Comparison of ENCODE assay signal across 8 mouse cellular contexts in genomic region chr9:63941747-63942607, GRCm38 (mm10).
DNase-seq lines count a peak whose midpoint lies in the region; ATAC-seq and TF ChIP-seq lines count a peak whose summit lies in the region.

No protein-coding gene starts in this region.

- no peak for TF ChIP-seq CTCF in lung, embryonic 14.5 days (IDR thresholded peaks at IDR 0.05; ENCODE audit: low read depth)
- TF ChIP-seq CTCF in cerebellum, adult 2 months (IDR thresholded peaks at IDR 0.05; ENCODE audit: borderline replicate concordance, insufficient read depth, low read depth, low read length): no peak

- no peak overlapping the region for H3K4me2 ChIP-seq in heart, embryonic 16.5 days (ENCODE audit: low read depth, low read length)
- H3K4me2 ChIP-seq in lung, embryonic 14.5 days: no peak overlapping the region

- DNase-seq in kidney, postnatal 10 days: peak; percentile 47
- DNase-seq in kidney, postnatal 14 days: no peak
- DNase-seq in embryonic facial prominence, embryonic 10.5 days (ENCODE audit: low spot score): peak; percentile 47
- peak; percentile 67 for DNase-seq in lung, embryonic 14.5 days
- no peak for DNase-seq in cerebellum, adult 2 months
- DNase-seq in cerebellum, postnatal 10 days: no peak

- no peaks in the 10 kb centered on the region for H3K9me3 ChIP-seq in embryonic facial prominence, embryonic 10.5 days
- no peaks in the 10 kb centered on the region for H3K9me3 ChIP-seq in heart, embryonic 16.5 days (replicated peaks; ENCODE audit: control insufficient read depth, low read length)
- no peaks in the 10 kb centered on the region for H3K9me3 ChIP-seq in lung, embryonic 14.5 days (ENCODE audit: low read depth, low read length)

- H3K27ac ChIP-seq in embryonic facial prominence, embryonic 10.5 days (replicated peaks): peak overlapping the region; percentile 82
- H3K27ac ChIP-seq in heart, embryonic 16.5 days (ENCODE audit: low read length): peak overlapping the region; percentile 84
- H3K27ac ChIP-seq in lung, embryonic 14.5 days (ENCODE audit: low read depth): peak overlapping the region; percentile 88
- H3K27ac ChIP-seq in cerebellum, adult 2 months (ENCODE audit: insufficient read depth, low read length): no peak overlapping the region

- H3K4me1 ChIP-seq in embryonic facial prominence, embryonic 10.5 days: peaks cover 33% of the 10 kb centered on the region
- peaks cover 28% of the 10 kb centered on the region for H3K4me1 ChIP-seq in heart, embryonic 16.5 days (ENCODE audit: control insufficient read depth, insufficient read depth, low read length)
- H3K4me1 ChIP-seq in lung, embryonic 14.5 days (ENCODE audit: insufficient read depth): peaks cover 10% of the 10 kb centered on the region; the same call in 1 of the 2 replicates
- no peaks in the 10 kb centered on the region for H3K4me1 ChIP-seq in cerebellum, adult 2 months (ENCODE audit: control insufficient read depth, insufficient read depth, low read length)

- TF ChIP-seq POLR2A in cerebellum, adult 2 months (IDR thresholded peaks at IDR 0.05; ENCODE audit: borderline replicate concordance, insufficient read depth, low read length): no peak

- 66% methylated on average over 12 of the region's 12 CpGs for WGBS in embryonic facial prominence, embryonic 10.5 days
- WGBS in heart, embryonic 16.5 days: 32% methylated on average over 12 of the region's 12 CpGs
- 39% methylated on average over 12 of the region's 12 CpGs for WGBS in lung, embryonic 14.5 days
- 82% methylated on average over 12 of the region's 12 CpGs for WGBS in cerebellum, adult 2 months

- peak; percentile 83 for ATAC-seq in heart, embryonic 16.5 days (replicated peaks; ENCODE audit: extremely low read depth, insufficient read depth, low FRiP score)
- peak; percentile 82 for ATAC-seq in lung, embryonic 14.5 days (ENCODE audit: insufficient read depth)
- no peak for ATAC-seq in erythroblast, adult 5-6 weeks (replicated peaks; ENCODE audit: low FRiP score, poor library complexity, severe bottlenecking)

- no peak overlapping the region for H3K4me3 ChIP-seq in embryonic facial prominence, embryonic 10.5 days
- no peak overlapping the region for H3K4me3 ChIP-seq in heart, embryonic 16.5 days (ENCODE audit: low read length)
- H3K4me3 ChIP-seq in lung, embryonic 14.5 days (ENCODE audit: low read depth, low read length): no peak overlapping the region
- H3K4me3 ChIP-seq in cerebellum, adult 2 months (replicated peaks; ENCODE audit: insufficient read depth, low read depth, low read length): no peak overlapping the region

- peak overlapping the region; percentile 51 for H3K9ac ChIP-seq in heart, embryonic 16.5 days (ENCODE audit: low read length)
- peak overlapping the region; percentile 25; the same call in 1 of the 2 replicates for H3K9ac ChIP-seq in lung, embryonic 14.5 days

- H3K36me3 ChIP-seq in embryonic facial prominence, embryonic 10.5 days (replicated peaks): no peaks in the 10 kb centered on the region
- H3K36me3 ChIP-seq in heart, embryonic 16.5 days (ENCODE audit: control insufficient read depth, insufficient read depth): no peaks in the 10 kb centered on the region
- no peaks in the 10 kb centered on the region for H3K36me3 ChIP-seq in lung, embryonic 14.5 days (ENCODE audit: insufficient read depth)

- H3K27me3 ChIP-seq in embryonic facial prominence, embryonic 10.5 days (replicated peaks; ENCODE audit: low read depth, poor library complexity, severe bottlenecking): no peaks in the 10 kb centered on the region
- no peaks in the 10 kb centered on the region for H3K27me3 ChIP-seq in heart, embryonic 16.5 days (ENCODE audit: control insufficient read depth, insufficient read depth, low read length)
- H3K27me3 ChIP-seq in lung, embryonic 14.5 days (ENCODE audit: insufficient read depth, low read length): no peaks in the 10 kb centered on the region
- H3K27me3 ChIP-seq in cerebellum, adult 2 months (ENCODE audit: control insufficient read depth, insufficient read depth, low read length): no peaks in the 10 kb centered on the region

Comparison
In these comparisons a context has a peak if more than half of its experiments do, and no peak if none do; other contexts are left out.
1. DNase-seq: peak in kidney, postnatal 10 days (single experiment), embryonic facial prominence, embryonic 10.5 days (single experiment) and lung, embryonic 14.5 days (single experiment); none in kidney, postnatal 14 days (single experiment), cerebellum, adult 2 months (0 of 2) and cerebellum, postnatal 10 days (0 of 2).